Mouse (Mus musculus) G1E (cell line): Measurements from ENCODE around the gene Mrc2.

Experiments used
- CTCF ChIP-seq: IDR thresholded peaks from 2 replicates; pipeline ENCODE4 v1.5.1; 2012; ENCODE audit warnings: low read depth, low read length, inconsistent platforms, mixed read lengths
- GATA1 ChIP-seq: IDR thresholded peaks from 2 replicates; pipeline ENCODE4 v1.6.1; 2012; ENCODE audit warnings: borderline replicate concordance, low read length, inconsistent platforms, mixed read lengths
- TAL1 ChIP-seq: conservative IDR thresholded peaks from 2 replicates; pipeline ENCODE4 v1.6.1; 2012; ENCODE audit warnings: low read depth, low read length, inconsistent platforms, mixed read lengths

GRCm38 (mm10) chr11:105352152-105352551 is 59.7 kb downstream of the Mrc2 start:
- TF ChIP-seq CTCF (no peak), TAL1 (no peak), GATA1 (no peak)
